Mouse (Mus musculus): ENCODE measurements at regions not wholly inside any gene's neighbourhood (a gene's known extent, or its start where the extent isn't known, plus 50 kb on each side); places are given as distances from the start of the nearest gene placed in this dataset.
A peak's percentile ranks its signal among the peaks of the same experiment; 100 is the strongest.

DNA sequence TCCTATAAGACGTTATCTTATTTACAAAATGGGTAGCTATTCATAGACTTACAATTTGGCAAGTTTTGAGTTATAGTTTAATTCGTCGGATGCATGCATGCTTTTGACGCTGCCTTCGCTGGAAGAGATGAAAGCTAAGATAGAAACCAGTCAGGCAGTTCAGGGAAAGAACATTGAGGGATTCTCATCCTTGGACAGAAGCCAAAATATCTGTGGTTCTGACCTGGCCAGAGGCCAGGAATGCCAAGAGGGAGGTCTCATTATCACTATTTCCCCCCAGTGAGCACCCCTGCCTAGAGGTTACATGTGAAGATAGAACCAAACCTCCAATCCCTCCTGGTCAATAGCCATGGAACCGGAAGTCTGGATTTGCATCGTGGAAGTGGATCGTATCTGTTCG is 167.1 kb upstream of the Ankrd55 start:
- no peak for DNase-seq (ENCODE audit: low spot score)

DNA sequence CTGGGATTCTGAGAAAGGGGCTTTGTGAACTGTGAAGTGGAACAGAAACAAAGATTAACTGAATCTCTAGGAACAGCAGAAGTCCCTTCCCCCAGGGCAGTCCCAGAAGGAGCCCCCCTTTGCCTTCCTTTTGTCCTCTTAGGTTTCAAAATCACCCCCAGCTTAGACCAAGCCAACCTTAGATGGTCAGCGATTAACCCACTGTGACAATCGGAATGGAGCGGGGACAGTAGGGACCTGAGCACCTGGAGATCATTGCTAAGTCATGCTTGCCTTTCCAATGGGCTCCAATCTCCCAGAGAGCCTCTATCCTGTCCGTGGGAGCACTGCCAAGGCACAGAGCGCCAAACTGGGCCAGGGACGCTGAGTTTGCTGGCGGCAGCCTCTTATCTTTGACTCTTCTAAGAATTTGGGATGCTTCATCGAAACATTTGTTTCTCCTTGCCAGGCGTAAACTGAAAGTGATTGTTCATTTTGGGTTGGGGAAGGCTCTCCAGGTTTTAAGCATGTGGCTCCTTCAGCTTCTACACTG is 165.3 kb upstream of the Ankrd55 start:
- no peak for DNase-seq (ENCODE audit: low spot score)

DNA sequence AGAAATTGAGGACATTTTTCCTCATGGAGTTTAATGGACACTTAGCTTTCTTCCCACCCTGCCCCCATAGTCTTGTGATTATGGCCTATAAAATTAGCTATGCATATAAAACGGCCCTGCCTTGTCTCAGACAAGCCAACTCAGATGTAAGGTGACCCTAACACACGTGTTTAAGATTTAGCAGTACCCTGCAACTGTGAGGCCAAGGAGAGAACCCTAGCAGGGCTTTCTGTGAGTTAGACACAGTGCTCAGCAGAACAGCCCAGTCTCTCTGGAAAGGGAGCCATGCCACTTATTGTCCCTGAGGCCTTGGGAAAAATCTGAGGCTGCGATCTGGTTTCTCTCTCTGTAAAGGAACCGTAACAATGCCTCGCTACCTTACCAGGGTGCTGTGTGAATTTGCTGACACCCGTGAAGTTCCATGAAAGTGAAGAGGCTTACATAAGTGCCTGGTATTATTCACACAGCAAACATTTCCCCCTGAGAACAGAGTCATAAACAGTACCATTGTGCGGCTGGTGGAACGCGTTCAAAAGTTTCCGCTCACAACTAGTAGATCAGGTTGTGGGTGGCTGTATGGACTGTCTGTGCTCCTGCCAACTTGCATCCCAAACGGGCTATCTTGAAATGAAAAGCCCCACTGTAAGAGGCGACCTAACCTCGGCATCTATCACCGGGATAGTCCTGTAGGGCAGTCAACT is 162.3 kb upstream of the Ankrd55 start:
- no peak for DNase-seq (ENCODE audit: low spot score)

DNA sequence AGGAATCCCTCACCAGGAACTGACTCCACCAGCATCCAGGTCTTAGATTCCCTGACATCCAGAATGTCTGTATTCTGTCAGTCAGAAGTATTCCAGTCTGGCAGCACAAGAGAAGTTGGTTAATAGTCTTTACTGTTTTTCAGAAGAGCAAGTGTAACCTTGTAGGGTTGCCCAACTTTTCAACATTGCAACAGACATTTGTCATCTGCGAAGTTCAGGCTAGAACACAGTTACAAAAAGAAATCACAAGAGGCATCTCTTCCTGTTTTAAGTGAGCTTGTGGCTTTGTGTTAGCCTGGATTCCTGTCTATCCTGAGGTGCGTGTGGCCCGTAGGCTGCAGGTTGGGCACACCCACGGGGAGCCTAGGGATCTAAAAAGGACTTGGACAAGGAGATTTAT is 158.0 kb upstream of the Ankrd55 start:
- DNase-seq (ENCODE audit: low spot score), result peak; percentile 55

DNA sequence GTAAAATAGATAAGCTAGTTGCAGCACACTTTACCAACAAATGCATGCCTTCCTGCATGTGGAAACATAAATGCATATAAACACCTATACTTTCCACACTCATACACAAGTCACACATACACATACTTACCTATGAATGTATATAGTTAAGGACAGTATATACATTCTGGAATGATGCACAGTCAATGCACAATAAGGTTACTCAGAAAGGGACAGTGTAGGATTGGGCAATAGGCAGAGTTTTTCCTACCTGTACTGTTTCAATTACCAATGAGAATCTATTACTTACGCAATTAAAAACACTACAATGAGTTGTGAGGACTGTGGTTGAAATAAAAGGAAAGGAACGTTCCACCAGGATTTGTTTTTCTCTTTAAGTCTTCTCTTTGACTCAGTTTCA is 157.5 kb upstream of the Ankrd55 start:
- no peak for DNase-seq (ENCODE audit: low spot score)

DNA sequence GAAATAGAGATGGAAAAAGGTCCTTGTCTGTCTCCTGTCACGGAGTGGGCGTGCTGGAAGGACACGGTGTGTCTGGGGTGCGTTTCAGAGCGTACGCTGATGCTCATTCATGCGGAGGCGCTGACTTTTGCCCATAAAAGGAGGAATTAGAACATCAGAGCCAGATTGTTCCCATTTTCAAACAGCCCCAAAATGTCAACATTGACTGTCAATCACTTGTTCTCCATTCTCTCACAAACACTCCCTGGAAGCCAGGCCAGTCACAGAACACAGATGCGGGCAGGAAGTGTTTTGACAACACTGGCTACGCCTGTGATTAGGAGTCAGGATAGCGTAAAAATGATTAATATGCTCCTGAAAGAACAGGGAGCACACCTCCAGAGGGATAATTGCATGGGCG is 157.1 kb upstream of the Ankrd55 start:
- DNase-seq (ENCODE audit: low spot score), result peak; percentile 68

DNA sequence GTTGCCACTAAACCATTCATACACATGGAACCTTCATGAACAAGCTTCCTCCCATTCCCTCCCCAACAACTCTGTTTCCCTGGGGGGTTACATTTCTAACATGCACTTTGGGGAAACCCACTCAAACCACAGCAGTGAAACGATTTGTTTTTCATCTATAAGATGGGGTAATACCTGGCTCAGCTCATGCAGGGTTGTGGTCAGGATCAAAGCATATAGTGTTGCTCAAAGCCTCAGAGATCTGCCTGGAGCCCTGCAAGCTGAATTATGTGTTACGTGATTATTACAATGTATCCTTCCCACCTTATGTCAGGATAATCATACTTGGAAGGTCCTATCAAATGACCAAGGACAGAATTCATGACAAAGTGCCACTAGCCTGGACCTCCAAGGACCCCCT is 154.5 kb upstream of the Ankrd55 start:
- no peak for DNase-seq (ENCODE audit: low spot score)

DNA sequence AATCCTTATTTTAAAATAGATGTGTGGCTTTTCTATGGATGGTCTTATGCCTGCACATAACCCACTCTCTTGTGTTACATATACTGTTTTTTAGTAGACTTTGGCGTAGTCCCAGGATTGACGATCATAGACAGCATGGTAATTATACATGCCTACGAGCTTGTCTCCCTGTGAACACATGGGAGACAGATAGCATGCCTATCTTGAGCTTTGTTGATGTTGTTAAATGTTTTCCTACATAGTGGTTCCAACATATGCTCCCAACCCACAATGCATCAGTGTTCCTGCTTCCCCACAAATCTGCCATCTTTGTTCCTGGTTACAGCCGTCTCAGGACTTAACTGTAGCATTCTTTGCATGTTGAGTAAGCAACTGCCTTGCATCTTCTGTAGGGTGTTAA is 153.6 kb upstream of the Ankrd55 start:
- no peak for DNase-seq (ENCODE audit: low spot score)

DNA sequence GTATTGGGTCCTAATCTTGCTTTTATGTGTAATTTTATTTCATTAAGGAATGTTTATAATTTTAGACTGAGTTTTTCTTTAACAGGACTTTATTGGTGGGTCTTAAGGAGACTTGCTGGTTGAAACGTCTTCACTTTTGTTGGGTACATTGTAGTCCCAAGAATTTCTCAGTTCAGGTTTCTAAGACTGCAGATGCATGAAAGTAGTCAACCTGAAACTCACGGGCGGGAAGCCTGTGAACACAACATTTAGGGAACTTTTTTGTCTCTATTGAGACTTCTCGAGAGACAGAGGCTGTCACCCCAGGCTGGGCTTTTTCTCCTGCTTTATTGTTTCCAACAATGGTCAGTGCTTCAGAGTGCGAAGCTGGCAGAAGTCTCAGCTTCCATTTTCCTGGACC is 152.5 kb upstream of the Ankrd55 start:
- DNase-seq (ENCODE audit: low spot score), result no peak

DNA sequence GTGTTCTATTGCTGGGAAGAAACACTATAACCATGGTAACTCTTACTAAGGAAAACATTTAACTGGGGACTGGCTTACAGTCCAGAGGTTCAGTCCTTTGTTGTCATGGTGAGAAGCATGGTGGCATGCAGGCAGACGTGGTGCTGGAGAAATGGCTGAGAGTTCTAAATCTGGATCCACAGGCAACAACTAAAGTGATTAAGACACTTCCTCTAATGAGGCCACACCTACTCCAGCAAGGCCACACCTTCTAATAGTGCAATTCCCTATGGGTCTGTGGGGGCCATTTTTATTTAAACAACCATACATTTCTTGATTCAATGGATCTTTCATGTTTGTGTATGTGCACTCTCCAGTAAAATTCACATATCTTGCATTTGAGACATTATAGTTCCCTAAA is 151.4 kb upstream of the Ankrd55 start:
- no peak for DNase-seq (ENCODE audit: low spot score)

DNA sequence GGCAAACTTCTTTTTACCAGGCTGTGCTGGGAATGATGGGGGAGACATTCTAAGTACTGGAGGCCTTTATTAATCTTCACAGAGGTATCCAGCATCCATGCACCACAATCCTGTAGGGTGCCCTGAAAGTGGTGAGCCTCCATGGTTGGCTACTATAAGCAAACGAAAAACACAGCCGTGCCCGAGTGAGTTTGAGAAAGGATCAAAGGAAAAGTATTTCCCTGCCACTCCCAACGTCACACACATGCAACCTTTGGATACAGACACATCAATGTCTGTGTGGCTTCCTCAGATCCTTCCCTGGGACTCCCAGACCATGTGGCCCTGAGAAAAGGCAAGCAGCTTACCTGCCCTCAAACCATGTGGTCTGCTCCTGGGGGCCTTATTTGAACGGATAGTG is 147.4 kb upstream of the Ankrd55 start:
- no peak for DNase-seq (ENCODE audit: low spot score)

DNA sequence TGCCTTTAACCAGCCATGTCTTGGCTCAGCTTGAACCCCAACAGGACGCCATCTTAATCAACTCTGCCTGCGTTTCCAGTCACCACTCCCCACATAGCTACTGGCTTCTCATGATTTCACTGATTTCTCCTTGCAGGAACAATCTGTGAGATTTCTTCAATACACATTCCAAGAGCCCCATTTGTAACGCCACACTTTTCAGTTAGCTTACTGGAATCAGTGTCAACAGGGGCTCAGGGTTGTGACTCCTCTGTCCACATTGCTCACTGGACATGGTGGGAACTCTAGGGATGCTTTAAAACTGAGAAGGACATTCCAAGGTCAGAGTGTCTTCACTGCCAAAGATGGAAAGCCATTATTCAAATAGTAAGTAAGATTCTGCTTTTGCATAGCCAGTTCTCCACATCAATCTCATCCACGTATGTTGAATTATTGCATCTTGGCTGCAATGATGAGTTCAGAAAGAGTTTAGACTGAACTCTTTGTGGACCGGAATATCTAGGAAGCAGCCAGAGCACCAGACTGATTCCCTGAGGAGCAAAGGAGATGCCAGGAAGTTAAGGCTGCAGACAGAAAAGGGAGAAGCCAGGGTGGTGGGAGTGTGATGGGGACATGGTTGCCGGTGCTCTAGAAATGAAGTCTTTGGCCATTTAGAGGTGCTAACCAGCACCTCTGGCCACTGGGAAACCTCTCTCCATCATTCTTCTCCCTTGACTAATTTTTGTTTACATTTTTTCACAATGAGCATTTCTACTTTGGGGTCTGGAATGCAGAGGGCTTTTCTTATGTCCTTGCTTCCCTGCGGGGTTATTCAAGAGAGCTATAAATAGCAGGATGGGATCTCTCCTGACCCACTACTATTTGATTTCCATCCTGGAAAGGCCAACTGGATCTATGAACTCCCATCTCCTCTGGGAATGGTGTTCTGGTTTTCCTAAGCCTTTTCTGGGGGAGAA is 143.6 kb upstream of the Ankrd55 start:
- DNase-seq (ENCODE audit: low spot score), result no peak

DNA sequence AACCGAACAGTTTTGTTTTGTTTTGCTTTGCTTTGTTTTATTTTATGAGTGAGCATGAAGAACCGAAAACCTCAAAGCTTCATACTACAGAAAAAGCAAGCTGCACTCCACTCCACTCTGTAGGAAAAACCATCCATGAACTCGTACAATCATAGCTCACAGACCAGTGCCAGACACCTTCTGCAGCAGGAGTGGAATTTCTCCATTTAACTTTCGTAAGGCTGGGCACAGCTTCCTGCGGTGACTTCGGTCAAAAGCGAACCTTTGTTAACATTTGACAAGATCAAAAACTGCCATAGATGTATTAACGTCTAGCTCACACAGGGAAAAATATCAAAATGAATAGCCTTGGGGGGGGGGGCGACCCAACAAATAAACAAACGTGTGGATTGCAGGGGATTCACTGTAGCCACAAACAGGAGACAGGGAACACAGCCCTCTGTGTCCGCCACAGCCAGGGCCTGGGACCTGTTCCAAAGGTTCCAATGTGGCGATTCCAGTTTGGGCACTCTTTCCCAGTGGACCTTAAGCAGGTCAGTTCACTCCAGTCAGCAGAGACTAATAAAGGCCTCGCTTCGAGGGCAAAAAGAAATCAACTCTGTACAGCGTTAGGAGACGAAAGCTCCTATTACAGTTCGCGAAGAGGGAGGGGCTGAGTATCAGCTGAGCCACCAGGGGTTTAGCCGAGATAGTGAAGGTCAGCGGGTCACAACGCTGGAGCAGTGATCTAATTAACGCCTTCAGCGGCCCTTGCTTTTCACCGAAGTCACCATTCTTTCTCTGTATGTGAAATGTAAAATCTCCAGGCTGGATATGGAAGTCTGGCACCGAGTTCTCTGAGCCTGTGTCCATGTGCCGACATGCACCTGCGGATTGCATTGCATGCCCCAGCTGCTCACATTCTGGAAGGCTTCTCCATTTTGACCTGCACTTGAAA is 135.4 kb upstream of the Ankrd55 start:
- peak; percentile 73 for DNase-seq (ENCODE audit: low spot score)

DNA sequence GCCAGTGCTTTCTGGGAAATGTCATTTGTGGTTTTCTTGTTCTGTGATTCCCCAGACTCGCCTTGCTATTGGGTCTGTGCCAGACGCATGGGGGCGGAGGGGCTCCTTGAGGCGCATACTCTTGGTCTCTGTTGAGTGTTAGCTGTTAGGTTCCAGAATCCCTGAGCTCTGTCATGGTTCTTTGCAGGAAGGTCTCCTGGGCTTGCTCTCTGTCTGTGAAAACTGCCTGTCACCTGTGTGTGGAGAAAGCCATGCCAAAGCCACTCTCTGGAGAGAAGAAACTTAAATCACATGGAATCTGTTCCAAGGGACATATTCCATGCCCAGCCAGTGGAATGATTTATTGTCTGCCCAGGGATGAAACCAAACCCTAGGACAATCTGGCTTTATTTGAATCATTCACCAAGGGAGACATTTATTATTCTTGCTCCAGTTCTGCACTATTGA is 134.5 kb upstream of the Ankrd55 start:
- DNase-seq (ENCODE audit: low spot score), result no peak

DNA sequence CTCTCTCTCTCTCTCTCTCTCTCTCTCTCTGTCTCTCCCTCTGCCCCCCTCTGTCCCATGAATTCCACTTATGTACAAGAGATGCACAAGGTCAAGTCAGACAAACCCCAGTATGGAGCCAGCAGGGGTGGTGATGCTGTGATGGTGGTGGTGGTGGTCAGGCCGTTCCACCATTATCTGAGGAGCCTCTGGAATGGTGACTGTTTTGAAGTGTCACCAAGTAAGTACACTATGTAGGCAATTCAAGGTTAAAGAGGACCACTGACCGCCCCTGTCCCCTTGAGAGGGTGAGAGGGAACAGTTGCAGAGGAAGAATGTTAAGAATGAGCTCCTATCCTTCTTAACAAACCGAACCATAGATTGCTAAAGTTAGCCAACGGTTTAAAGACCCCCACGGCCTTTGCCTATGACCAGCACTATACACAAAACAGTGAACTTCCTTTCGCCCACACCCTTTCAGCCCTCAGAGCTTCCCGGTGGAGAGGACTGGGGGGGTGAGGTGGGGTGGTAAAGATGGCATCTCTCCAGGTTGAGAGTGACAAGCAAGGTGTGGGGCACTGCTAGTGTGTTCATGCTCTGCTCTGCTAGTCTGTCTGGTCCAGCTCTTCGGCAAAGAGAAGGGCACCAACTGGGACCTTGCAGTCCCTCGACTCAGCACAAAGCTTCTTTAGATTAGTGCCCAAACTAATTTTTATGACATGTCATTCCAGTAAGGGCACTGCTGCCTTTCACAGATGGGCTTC is 128.7 kb upstream of the Ankrd55 start:
- no peak for DNase-seq (ENCODE audit: low spot score)

DNA sequence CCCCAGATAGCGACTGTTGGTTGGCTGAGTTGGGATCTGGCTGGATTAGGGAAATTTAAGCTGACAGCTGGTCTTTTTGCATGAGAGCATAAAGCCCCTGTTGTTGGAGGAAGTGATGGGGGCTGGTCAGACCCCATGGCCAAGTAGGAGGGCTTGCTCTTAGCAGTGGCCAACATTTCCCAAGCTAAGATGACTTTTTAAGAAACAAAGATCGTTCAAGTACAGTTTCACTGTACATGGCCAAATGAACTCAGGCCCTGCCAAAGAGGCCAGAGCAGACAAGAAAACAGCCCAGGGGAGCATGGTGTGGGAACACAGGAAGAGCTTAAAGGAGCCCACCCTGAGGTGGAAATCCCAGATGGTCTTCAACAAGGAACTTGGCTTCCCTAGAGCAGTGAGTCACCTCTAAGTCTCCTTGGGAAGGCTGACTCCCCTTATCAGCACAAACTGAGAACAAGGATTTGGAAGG is 128.0 kb upstream of the Ankrd55 start:
- no peak for DNase-seq (ENCODE audit: low spot score)

DNA sequence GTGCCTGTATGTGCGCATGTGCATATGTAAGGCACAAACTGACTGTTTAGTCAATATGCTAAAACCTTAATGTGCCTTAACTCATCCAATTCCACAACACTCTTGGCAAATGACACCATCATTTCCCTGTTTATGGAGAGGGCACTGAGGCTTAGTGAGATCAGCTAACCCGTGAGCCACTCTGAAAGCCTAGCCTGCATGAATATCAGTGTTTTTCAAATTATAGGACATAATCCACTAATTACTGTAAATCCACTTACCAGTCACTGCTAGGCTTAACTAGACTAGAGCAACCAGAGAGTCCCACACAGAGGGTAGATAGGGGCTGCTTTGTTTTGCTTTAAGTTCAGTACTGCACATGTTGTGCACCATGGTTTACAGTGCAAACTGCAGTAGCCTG is 127.5 kb upstream of the Ankrd55 start:
- no peak for DNase-seq (ENCODE audit: low spot score)

DNA sequence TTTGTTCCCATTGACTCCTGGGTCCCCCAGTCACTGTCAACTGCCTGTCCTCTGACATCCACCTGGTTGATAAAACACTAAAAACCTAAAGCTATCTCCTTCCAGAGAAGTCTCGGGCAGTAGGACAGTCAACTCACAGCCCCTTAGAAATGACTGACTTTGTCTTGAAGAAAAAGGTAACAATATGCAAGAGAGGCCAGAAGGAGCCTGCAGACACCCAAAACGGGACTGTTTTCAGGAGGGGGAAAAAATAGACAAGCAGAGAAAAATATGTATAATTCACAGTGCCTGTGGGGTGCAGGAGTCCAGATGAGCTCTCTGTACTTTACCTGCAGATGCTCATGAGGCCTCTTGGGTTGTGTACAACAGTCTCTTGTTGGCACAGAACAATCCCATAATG is 126.4 kb upstream of the Ankrd55 start:
- DNase-seq (ENCODE audit: low spot score), result no peak

DNA sequence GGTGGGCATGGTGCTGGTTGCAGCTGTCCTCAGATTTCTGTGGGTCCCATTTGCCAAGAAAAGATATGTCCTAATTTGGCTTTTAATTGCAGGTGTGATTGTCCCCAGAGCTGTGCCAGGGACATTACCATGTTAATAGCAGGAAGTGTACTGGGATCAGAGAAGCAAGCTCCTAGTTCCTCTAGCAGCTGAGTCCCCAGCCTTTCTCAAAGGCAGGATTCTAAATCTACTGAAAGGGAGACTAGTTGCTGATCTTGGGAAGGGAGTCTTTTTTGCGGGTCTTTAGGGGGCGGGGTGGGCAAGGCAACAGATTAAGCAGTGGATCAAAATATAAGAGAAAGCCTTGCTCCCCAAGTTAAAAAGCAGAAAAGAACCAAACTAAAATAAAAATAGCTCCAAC is 122.3 kb upstream of the Ankrd55 start:
- no peak for DNase-seq (ENCODE audit: low spot score)

DNA sequence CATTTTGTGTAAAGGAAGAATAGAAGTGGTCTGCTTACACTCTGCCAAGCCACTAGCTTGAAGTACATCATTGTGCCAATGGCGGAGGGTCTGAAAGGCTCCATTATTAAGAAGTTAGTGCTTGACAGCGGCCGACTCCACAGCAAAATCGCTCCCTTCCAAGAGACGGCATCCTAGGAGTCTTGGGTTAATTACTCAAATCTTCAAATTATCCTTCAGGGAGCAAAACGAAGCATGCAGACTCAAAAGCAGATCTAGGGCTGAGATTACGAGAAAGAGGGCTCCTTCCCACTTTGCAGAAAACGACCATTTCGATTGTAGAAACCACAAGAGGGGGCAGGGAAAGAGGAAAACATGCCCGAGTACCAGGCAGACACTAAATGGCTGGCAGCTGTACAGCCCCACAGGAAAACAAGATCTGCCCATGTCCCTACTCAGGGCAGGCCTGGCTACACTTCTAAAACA is 121.9 kb upstream of the Ankrd55 start:
- no peak for DNase-seq (ENCODE audit: low spot score)

DNA sequence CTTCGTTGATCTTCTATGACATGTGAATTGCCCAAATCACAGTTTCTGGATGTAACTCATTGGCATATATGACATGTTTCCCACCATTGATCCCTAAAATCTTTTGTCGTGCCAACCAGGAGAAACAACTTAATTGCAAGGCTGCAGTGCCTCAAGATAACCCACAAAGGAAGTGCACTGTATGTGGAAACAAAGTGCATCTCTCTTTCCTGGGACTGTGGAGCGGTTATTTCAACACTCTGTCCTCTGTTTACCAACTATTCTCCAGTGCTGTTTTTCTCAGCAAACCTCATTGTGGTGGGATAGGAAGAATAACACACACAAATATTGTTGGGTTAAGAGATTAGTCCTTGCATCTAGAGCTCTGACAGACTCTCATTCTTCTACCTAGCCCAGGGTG is 119.8 kb upstream of the Ankrd55 start:
- no peak for DNase-seq (ENCODE audit: low spot score)

All from lung, postnatal 25 days (tissue).